Mouse (Mus musculus) midbrain, embryonic 16.5 days (tissue): ENCODE results near the gene Slc35a5. TPM values are rescaled to one million over a fixed set of nuclear protein-coding genes. Genes with fewer than 3 reads are reported as not detected.

Source experiments
- polyA plus RNA-seq: library from polyadenylated mRNA; unstranded; fragments of >200 nt; fragmentation: Nextera tagmentation; extraction: Ambion mirVana; gene quantifications from 2 replicates; pipeline ENCODE4 v1.2.1, GENCODE M21; 2015

Gene Slc35a5
- polyA plus RNA-seq, 1 experiment from 2014 or later, result 38.3 TPM

Other genes with a start within 250 kb of the Slc35a5 start
- not detected in 2 replicates for gene Cd200r3, start 215.0 kb downstream of the Slc35a5 start, polyA plus RNA-seq
- gene Ccdc80, start 65.3 kb downstream of the Slc35a5 start, polyA plus RNA-seq, result 8.2 TPM in 2 replicates
- 47.5 and 47.9 TPM in 2 replicates for gene Atg3, start 79 bp upstream of the Slc35a5 start, polyA plus RNA-seq
- 0.10 TPM in 2 replicates for gene Btla, start 65.6 kb upstream of the Slc35a5 start, polyA plus RNA-seq